Mouse (Mus musculus): ENCODE measurements at regions not wholly inside any gene's neighbourhood (a gene's known extent, or its start where the extent isn't known, plus 50 kb on each side); places are given as distances from the start of the nearest gene placed in this dataset.
A peak's percentile ranks its signal among the peaks of the same experiment; 100 is the strongest.

GRCm38 (mm10) chr13:84753751-84754500 is 435.3 kb upstream of the Ccnh start:
- H3K4me3 ChIP-seq (ENCODE audit: extremely low read depth, insufficient read depth, insufficient read length) = no peak overlapping the region
- no peaks in the 10 kb centered on the region for H3K27me3 ChIP-seq (ENCODE audit: control insufficient read depth, insufficient read depth, low read length)
- no peak for DNase-seq (ENCODE audit: low read depth in 1 of 2, low spot score in 2 of 2)
- H3K36me3 ChIP-seq (ENCODE audit: control insufficient read depth, insufficient read depth, low read length) = no peaks in the 10 kb centered on the region
- no peak overlapping the region for H3K27ac ChIP-seq (ENCODE audit: insufficient read depth, low read length)
- TF ChIP-seq CTCF (IDR thresholded peaks at IDR 0.05; ENCODE audit: extremely low read depth, insufficient read depth, insufficient read length, insufficient replicate concordance) = no peak
- TF ChIP-seq POLR2A (IDR thresholded peaks at IDR 0.05; ENCODE audit: low read depth, low read length) = no peak
- H3K4me1 ChIP-seq (ENCODE audit: control insufficient read depth, insufficient read depth, insufficient read length) = no peaks in the 10 kb centered on the region
- WGBS = 87% methylated on average over 4 of the region's 4 CpGs

GRCm38 (mm10) chr13:84754821-84755725 is 434.1 kb upstream of the Ccnh start:
- H3K4me3 ChIP-seq (ENCODE audit: extremely low read depth, insufficient read depth, insufficient read length) = no peak overlapping the region
- no peak for DNase-seq (ENCODE audit: low read depth in 1 of 2, low spot score in 2 of 2)
- 83% methylated on average over 8 of the region's 8 CpGs for WGBS
- TF ChIP-seq POLR2A (IDR thresholded peaks at IDR 0.05; ENCODE audit: low read depth, low read length) (no peak), CTCF (IDR thresholded peaks at IDR 0.05; ENCODE audit: extremely low read depth, insufficient read depth, insufficient read length, insufficient replicate concordance) (no peak)
- no peaks in the 10 kb centered on the region for H3K27me3 ChIP-seq (ENCODE audit: control insufficient read depth, insufficient read depth, low read length)
- no peaks in the 10 kb centered on the region for H3K4me1 ChIP-seq (ENCODE audit: control insufficient read depth, insufficient read depth, insufficient read length)
- no peak overlapping the region for H3K27ac ChIP-seq (ENCODE audit: insufficient read depth, low read length)
- no peaks in the 10 kb centered on the region for H3K36me3 ChIP-seq (ENCODE audit: control insufficient read depth, insufficient read depth, low read length)

GRCm38 (mm10) chr13:84756796-84757335 is 432.3 kb upstream of the Ccnh start:
- Histone ChIP-seq H3K27ac (ENCODE audit: insufficient read depth, low read length) (no peak overlapping the region), H3K4me1 (ENCODE audit: control insufficient read depth, insufficient read depth, insufficient read length) (no peaks in the 10 kb centered on the region), H3K27me3 (ENCODE audit: control insufficient read depth, insufficient read depth, low read length) (no peaks in the 10 kb centered on the region), H3K36me3 (ENCODE audit: control insufficient read depth, insufficient read depth, low read length) (no peaks in the 10 kb centered on the region), H3K4me3 (ENCODE audit: extremely low read depth, insufficient read depth, insufficient read length) (no peak overlapping the region)
- DNase-seq (ENCODE audit: low read depth in 1 of 2, low spot score in 2 of 2) = no peak
- 92% methylated on average over 6 of the region's 6 CpGs for WGBS
- TF ChIP-seq CTCF (IDR thresholded peaks at IDR 0.05; ENCODE audit: extremely low read depth, insufficient read depth, insufficient read length, insufficient replicate concordance) (no peak), POLR2A (IDR thresholded peaks at IDR 0.05; ENCODE audit: low read depth, low read length) (no peak)

- Histone ChIP-seq H3K4me1 (ENCODE audit: control insufficient read depth, insufficient read depth, insufficient read length) (no peaks in the 10 kb centered on the region), H3K4me3 (ENCODE audit: extremely low read depth, insufficient read depth, insufficient read length) (no peak overlapping the region), H3K36me3 (ENCODE audit: control insufficient read depth, insufficient read depth, low read length) (no peaks in the 10 kb centered on the region), H3K27me3 (ENCODE audit: control insufficient read depth, insufficient read depth, low read length) (no peaks in the 10 kb centered on the region), H3K27ac (ENCODE audit: insufficient read depth, low read length) (no peak overlapping the region)
- no peak for TF ChIP-seq CTCF (IDR thresholded peaks at IDR 0.05; ENCODE audit: extremely low read depth, insufficient read depth, insufficient read length, insufficient replicate concordance)
- no peak for TF ChIP-seq POLR2A (IDR thresholded peaks at IDR 0.05; ENCODE audit: low read depth, low read length)
- WGBS = 70% methylated on average over 10 of the region's 10 CpGs
- no peak for DNase-seq (ENCODE audit: low read depth in 1 of 2, low spot score in 2 of 2)
These were observed 431.2 kb upstream of the Ccnh start for GRCm38 (mm10) chr13:84757896-84758567.

GRCm38 (mm10) chr13:84758568-84758900 is 430.7 kb upstream of the Ccnh start:
- DNase-seq (ENCODE audit: low read depth in 1 of 2, low spot score in 2 of 2) = peak; percentile 4 to 5
- no peaks in the 10 kb centered on the region for H3K27me3 ChIP-seq (ENCODE audit: control insufficient read depth, insufficient read depth, low read length)
- TF ChIP-seq CTCF (IDR thresholded peaks at IDR 0.05; ENCODE audit: extremely low read depth, insufficient read depth, insufficient read length, insufficient replicate concordance) (peak; percentile 37; the same call in 1 of the 2 replicates), POLR2A (IDR thresholded peaks at IDR 0.05; ENCODE audit: low read depth, low read length) (no peak)
- no peaks in the 10 kb centered on the region for H3K4me1 ChIP-seq (ENCODE audit: control insufficient read depth, insufficient read depth, insufficient read length)
- H3K27ac ChIP-seq (ENCODE audit: insufficient read depth, low read length) = no peak overlapping the region
- WGBS = 1% methylated on average over 6 of the region's 6 CpGs
- H3K36me3 ChIP-seq (ENCODE audit: control insufficient read depth, insufficient read depth, low read length) = no peaks in the 10 kb centered on the region
- no peak overlapping the region for H3K4me3 ChIP-seq (ENCODE audit: extremely low read depth, insufficient read depth, insufficient read length)

- 70% methylated on average over 7 of the region's 7 CpGs for WGBS
- H3K27ac ChIP-seq (ENCODE audit: insufficient read depth, low read length) = no peak overlapping the region
- no peaks in the 10 kb centered on the region for H3K36me3 ChIP-seq (ENCODE audit: control insufficient read depth, insufficient read depth, low read length)
- H3K4me1 ChIP-seq (ENCODE audit: control insufficient read depth, insufficient read depth, insufficient read length) = no peaks in the 10 kb centered on the region
- H3K4me3 ChIP-seq (ENCODE audit: extremely low read depth, insufficient read depth, insufficient read length) = no peak overlapping the region
- DNase-seq (ENCODE audit: low read depth in 1 of 2, low spot score in 2 of 2) = no peak
- TF ChIP-seq POLR2A (IDR thresholded peaks at IDR 0.05; ENCODE audit: low read depth, low read length) = no peak
- no peak for TF ChIP-seq CTCF (IDR thresholded peaks at IDR 0.05; ENCODE audit: extremely low read depth, insufficient read depth, insufficient read length, insufficient replicate concordance)
- H3K27me3 ChIP-seq (ENCODE audit: control insufficient read depth, insufficient read depth, low read length) = no peaks in the 10 kb centered on the region
These were observed 430.1 kb upstream of the Ccnh start for GRCm38 (mm10) chr13:84759061-84759460.
